Mouse (Mus musculus) small intestine, adult 10 weeks (tissue): ENCODE results near the gene Hsp90b1. TPM values are rescaled to one million over a fixed set of nuclear protein-coding genes. Genes with fewer than 3 reads are reported as not detected.

Source experiments
- polyA plus RNA-seq: library from polyadenylated mRNA; stranded (reverse); fragments of 350-450 nt; fragmentation: Illumina TruSeq; extraction: RNeasy Lipid Tissue Mini Kit (QIAGEN cat#74804); gene quantifications from one replicate; pipeline ENCODE4 v1.2.3, GENCODE M21; 2014; ENCODE audit warnings: low replicate concordance

Hsp90b1 gene
- polyA plus RNA-seq: 1,123 TPM

GRCm38 (mm10) chr10:86705318-86705921 lies at the start of gene Hsp90b1, which contains the start of gene Ttc41:
Gene Hsp90b1 (minus strand): TSS chr10:86705509.
Gene Ttc41 (plus strand): TSS chr10:86705811.

Other genes with a start within 250 kb of the Hsp90b1 start
- not detected for gene Syn3, start 206.6 kb downstream of the Hsp90b1 start, polyA plus RNA-seq
- 1.7 TPM for gene Ttc41, start 302 bp upstream of the Hsp90b1 start, polyA plus RNA-seq
- gene Gm49358, start 58.5 kb upstream of the Hsp90b1 start, polyA plus RNA-seq: 0.41 TPM
- 0.67 TPM for gene Nt5dc3, start 73.5 kb upstream of the Hsp90b1 start, polyA plus RNA-seq